Mouse (Mus musculus): ENCODE measurements around the gene Malsu1. TPM values are rescaled to one million over a fixed set of nuclear protein-coding genes. Genes with fewer than 3 reads are reported as not detected.

Gene Malsu1
- polyA plus RNA-seq, 1 experiment from 2014 or later: 69.1 TPM

GRCm38 (mm10) chr6:49096933-49097461 is 23.4 kb downstream of the Malsu1 start:
- ATAC-seq: peak; percentile 62
- H3K9ac ChIP-seq (ENCODE audit: low read depth, low read length): no peak overlapping the region
- no peak overlapping the region for H3K4me2 ChIP-seq (ENCODE audit: low read depth, low read length)
- no peak overlapping the region for H3K4me3 ChIP-seq (ENCODE audit: low read length)
- H3K4me1 ChIP-seq (ENCODE audit: control insufficient read depth, insufficient read depth, low read length): peaks cover 17% of the 10 kb centered on the region
- no peaks in the 10 kb centered on the region for H3K27me3 ChIP-seq (replicated peaks; ENCODE audit: control insufficient read depth, insufficient read depth, low read length)
- 32% methylated on average over 13 of the region's 13 CpGs for WGBS
- H3K9me3 ChIP-seq (ENCODE audit: control insufficient read depth, low read length): no peaks in the 10 kb centered on the region
- H3K36me3 ChIP-seq (ENCODE audit: control insufficient read depth, insufficient read depth, low read length): peaks cover 19% of the 10 kb centered on the region
- peak overlapping the region; percentile 63 for H3K27ac ChIP-seq (ENCODE audit: low read length)

- WGBS: 77% methylated on average over 5 of the region's 5 CpGs
- H3K4me1 ChIP-seq (ENCODE audit: control insufficient read depth, insufficient read depth, low read length): peaks cover 17% of the 10 kb centered on the region
- peak overlapping the region; percentile 63; the same call in 1 of the 2 replicates for H3K27ac ChIP-seq (ENCODE audit: low read length)
- no peak overlapping the region for H3K9ac ChIP-seq (ENCODE audit: low read depth, low read length)
- ATAC-seq: no peak
- no peak overlapping the region for H3K4me3 ChIP-seq (ENCODE audit: low read length)
- no peaks in the 10 kb centered on the region for H3K27me3 ChIP-seq (replicated peaks; ENCODE audit: control insufficient read depth, insufficient read depth, low read length)
- H3K9me3 ChIP-seq (ENCODE audit: control insufficient read depth, low read length): no peaks in the 10 kb centered on the region
- peaks cover 19% of the 10 kb centered on the region for H3K36me3 ChIP-seq (ENCODE audit: control insufficient read depth, insufficient read depth, low read length)
- no peak overlapping the region for H3K4me2 ChIP-seq (ENCODE audit: low read depth, low read length)
Observed at GRCm38 (mm10) chr6:49097596-49098110, 24.1 kb downstream of the Malsu1 start.

GRCm38 (mm10) chr6:49099086-49099485 is 25.5 kb downstream of the Malsu1 start:
- Histone ChIP-seq H3K9ac (ENCODE audit: low read depth, low read length) (no peak overlapping the region), H3K9me3 (ENCODE audit: control insufficient read depth, low read length) (no peaks in the 10 kb centered on the region), H3K36me3 (ENCODE audit: control insufficient read depth, insufficient read depth, low read length) (peaks cover 21% of the 10 kb centered on the region), H3K27ac (ENCODE audit: low read length) (no peak overlapping the region), H3K4me1 (ENCODE audit: control insufficient read depth, insufficient read depth, low read length) (peaks cover 17% of the 10 kb centered on the region), H3K27me3 (replicated peaks; ENCODE audit: control insufficient read depth, insufficient read depth, low read length) (no peaks in the 10 kb centered on the region), H3K4me3 (ENCODE audit: low read length) (no peak overlapping the region), H3K4me2 (ENCODE audit: low read depth, low read length) (no peak overlapping the region)
- no peak for ATAC-seq
- WGBS: 92% methylated on average over 1 of the region's 1 CpGs

GRCm38 (mm10) chr6:49106746-49107500 is 33.3 kb downstream of the Malsu1 start:
- no peaks in the 10 kb centered on the region for H3K27me3 ChIP-seq (replicated peaks; ENCODE audit: control insufficient read depth, insufficient read depth, low read length)
- H3K36me3 ChIP-seq (ENCODE audit: control insufficient read depth, insufficient read depth, low read length): peaks cover 30% of the 10 kb centered on the region

GRCm38 (mm10) chr6:49109196-49109595 is 35.6 kb downstream of the Malsu1 start:
- H3K36me3 ChIP-seq (ENCODE audit: control insufficient read depth, insufficient read depth, low read length): peaks cover 26% of the 10 kb centered on the region
- no peak overlapping the region for H3K4me2 ChIP-seq (ENCODE audit: low read depth, low read length)
- no peaks in the 10 kb centered on the region for H3K27me3 ChIP-seq (replicated peaks; ENCODE audit: control insufficient read depth, insufficient read depth, low read length)
- no peak overlapping the region for H3K4me3 ChIP-seq (ENCODE audit: low read length)
- H3K27ac ChIP-seq (ENCODE audit: low read length): no peak overlapping the region
- H3K4me1 ChIP-seq (ENCODE audit: control insufficient read depth, insufficient read depth, low read length): peaks cover 3% of the 10 kb centered on the region; the same call in 1 of the 2 replicates
- no peak overlapping the region for H3K9ac ChIP-seq (ENCODE audit: low read depth, low read length)
- no peaks in the 10 kb centered on the region for H3K9me3 ChIP-seq (ENCODE audit: control insufficient read depth, low read length)
- WGBS: 81% methylated on average over 2 of the region's 2 CpGs
- no peak for ATAC-seq

More at GRCm38 (mm10) chr6:49106746-49107500, 33.3 kb downstream of the Malsu1 start:
- WGBS: 87% methylated on average over 15 of the region's 15 CpGs
- H3K4me1 ChIP-seq (ENCODE audit: control insufficient read depth, insufficient read depth, low read length): no peaks in the 10 kb centered on the region
- H3K9me3 ChIP-seq (ENCODE audit: control insufficient read depth, low read length): no peaks in the 10 kb centered on the region
- ATAC-seq: no peak
- H3K9ac ChIP-seq (ENCODE audit: low read depth, low read length): no peak overlapping the region
- H3K27ac ChIP-seq (ENCODE audit: low read length): no peak overlapping the region
- no peak overlapping the region for H3K4me3 ChIP-seq (ENCODE audit: low read length)
- H3K4me2 ChIP-seq (ENCODE audit: low read depth, low read length): no peak overlapping the region

DNA sequence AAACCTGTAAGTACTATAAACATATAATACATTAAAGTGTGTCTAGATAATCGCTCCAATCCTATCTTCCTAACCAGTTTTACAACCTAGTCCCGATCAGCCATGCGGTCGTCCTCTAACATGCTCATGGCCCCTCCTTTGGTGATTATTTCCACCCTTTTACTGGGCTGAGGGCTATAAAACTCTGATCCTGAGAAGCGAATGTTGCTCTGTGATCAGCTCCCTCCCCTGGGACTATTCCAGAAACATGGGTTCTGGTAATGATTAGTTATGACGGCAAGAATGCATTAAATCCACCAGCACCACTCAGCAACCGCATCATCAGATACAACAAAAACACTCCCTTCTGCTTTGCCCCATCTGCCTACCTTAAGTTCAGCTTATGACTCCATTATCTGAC is 40.3 kb downstream of the Malsu1 start:
- Histone ChIP-seq H3K4me1 (ENCODE audit: control insufficient read depth, insufficient read depth, low read length) (peaks cover 7% of the 10 kb centered on the region), H3K27me3 (replicated peaks; ENCODE audit: control insufficient read depth, insufficient read depth, low read length) (no peaks in the 10 kb centered on the region), H3K9ac (ENCODE audit: low read depth, low read length) (no peak overlapping the region), H3K9me3 (ENCODE audit: control insufficient read depth, low read length) (no peaks in the 10 kb centered on the region), H3K36me3 (ENCODE audit: control insufficient read depth, insufficient read depth, low read length) (0 out of 2 replicates have a peak, but pooled peaks cover 9% of the 10 kb centered on the region), H3K27ac (ENCODE audit: low read length) (peak overlapping the region; percentile 76), H3K4me3 (ENCODE audit: low read length) (no peak overlapping the region), H3K4me2 (ENCODE audit: low read depth, low read length) (no peak overlapping the region)
- WGBS: 52% methylated on average over 7 of the region's 7 CpGs
- ATAC-seq: peak; percentile 87

- Histone ChIP-seq H3K4me1 (ENCODE audit: control insufficient read depth, insufficient read depth, low read length) (peaks cover 8% of the 10 kb centered on the region), H3K9ac (ENCODE audit: low read depth, low read length) (no peak overlapping the region), H3K4me2 (ENCODE audit: low read depth, low read length) (no peak overlapping the region), H3K27me3 (replicated peaks; ENCODE audit: control insufficient read depth, insufficient read depth, low read length) (no peaks in the 10 kb centered on the region), H3K36me3 (ENCODE audit: control insufficient read depth, insufficient read depth, low read length) (0 out of 2 replicates have a peak, but pooled peaks cover 9% of the 10 kb centered on the region), H3K4me3 (ENCODE audit: low read length) (no peak overlapping the region), H3K9me3 (ENCODE audit: control insufficient read depth, low read length) (no peaks in the 10 kb centered on the region), H3K27ac (ENCODE audit: low read length) (peak overlapping the region; percentile 76)
- 70% methylated on average over 6 of the region's 6 CpGs for WGBS
- ATAC-seq: peak; percentile 90
Observed at GRCm38 (mm10) chr6:49114457-49114856, 40.9 kb downstream of the Malsu1 start.

DNA sequence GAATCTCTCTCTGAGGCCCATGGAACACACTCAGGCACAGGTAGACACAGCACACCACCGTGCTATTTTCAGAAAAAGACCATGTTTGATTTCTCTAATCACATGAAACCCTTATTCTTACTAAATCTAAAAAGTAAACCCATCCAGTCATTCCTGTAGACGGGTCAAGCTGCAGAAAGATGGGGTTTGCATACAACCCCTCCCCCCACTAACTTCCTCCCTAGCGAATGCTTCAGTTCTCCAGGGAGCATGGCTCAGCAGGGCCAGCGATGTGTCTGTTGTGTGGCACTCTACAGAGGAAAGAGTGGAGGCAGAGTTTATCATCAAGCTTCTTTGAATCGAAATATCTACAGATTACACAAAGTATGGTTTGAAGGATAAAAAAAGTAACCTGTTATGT is 42.0 kb downstream of the Malsu1 start:
- Histone ChIP-seq H3K4me2 (ENCODE audit: low read depth, low read length) (no peak overlapping the region), H3K36me3 (ENCODE audit: control insufficient read depth, insufficient read depth, low read length) (0 out of 2 replicates have a peak, but pooled peaks cover 9% of the 10 kb centered on the region), H3K9ac (ENCODE audit: low read depth, low read length) (no peak overlapping the region), H3K9me3 (ENCODE audit: control insufficient read depth, low read length) (no peaks in the 10 kb centered on the region), H3K4me1 (ENCODE audit: control insufficient read depth, insufficient read depth, low read length) (peaks cover 15% of the 10 kb centered on the region), H3K4me3 (ENCODE audit: low read length) (no peak overlapping the region), H3K27me3 (replicated peaks; ENCODE audit: control insufficient read depth, insufficient read depth, low read length) (no peaks in the 10 kb centered on the region), H3K27ac (ENCODE audit: low read length) (no peak overlapping the region)
- ATAC-seq: no peak
- WGBS: 75% methylated on average over 5 of the region's 5 CpGs

DNA sequence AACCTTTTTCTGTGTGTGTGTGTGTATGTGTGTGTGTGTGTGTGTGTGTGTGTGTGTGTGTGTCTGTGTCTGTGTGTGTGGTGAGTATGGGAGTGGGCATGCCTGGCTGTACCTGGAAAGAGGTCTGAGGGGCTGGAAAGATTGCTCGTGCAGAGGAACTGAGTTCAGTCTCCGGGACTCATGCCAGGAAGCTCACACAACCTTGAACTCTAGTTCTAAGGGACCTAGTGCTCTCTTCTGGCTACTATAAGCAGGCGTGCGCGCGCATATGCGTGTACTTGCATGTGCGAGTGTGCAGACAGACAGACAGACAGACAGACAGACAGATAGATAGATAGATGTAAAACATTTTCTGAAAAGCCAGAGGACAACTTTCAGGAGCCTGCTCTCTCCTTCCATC is 42.6 kb downstream of the Malsu1 start:
- Histone ChIP-seq H3K27ac (ENCODE audit: low read length) (no peak overlapping the region), H3K9ac (ENCODE audit: low read depth, low read length) (no peak overlapping the region), H3K9me3 (ENCODE audit: control insufficient read depth, low read length) (no peaks in the 10 kb centered on the region), H3K27me3 (replicated peaks; ENCODE audit: control insufficient read depth, insufficient read depth, low read length) (no peaks in the 10 kb centered on the region), H3K4me1 (ENCODE audit: control insufficient read depth, insufficient read depth, low read length) (peaks cover 15% of the 10 kb centered on the region), H3K4me3 (ENCODE audit: low read length) (no peak overlapping the region), H3K4me2 (ENCODE audit: low read depth, low read length) (no peak overlapping the region), H3K36me3 (ENCODE audit: control insufficient read depth, insufficient read depth, low read length) (0 out of 2 replicates have a peak, but pooled peaks cover 9% of the 10 kb centered on the region)
- 89% methylated on average over 8 of the region's 8 CpGs for WGBS
- no peak for ATAC-seq
